Mouse (Mus musculus) liver, embryonic 14.5 days (tissue): ENCODE data around the gene Map2k5. TPM values are rescaled to one million over a fixed set of nuclear protein-coding genes. Genes with fewer than 3 reads are reported as not detected.

Experiments used
- ATAC-seq: fragments of 200-750 bp; cut with Nextera tagmentation; 2 replicates; pipeline ENCODE4 v1.8.0; 2017; ENCODE audit warnings: moderate number of reproducible peaks, mild to moderate bottlenecking, moderate library complexity; ENCODE audit not compliant: insufficient read depth
- DNase-seq, 3 experiments: peaks; one replicate each; pipeline ENCODE4 v3.0.0-alpha.2; 2012 to 2013; ENCODE audit warnings: low read depth in 3 of 3, low spot score in 3 of 3
- H3K27ac ChIP-seq: fragments of 300-500 bp; sonication (generic); 2 replicates; pipeline ENCODE4 v1.5.1; 2014; ENCODE audit warnings: moderate library complexity, mild to moderate bottlenecking, control low read depth, inconsistent platforms
- H3K27me3 ChIP-seq: fragments of 300-500 bp; sonication (generic); 2 replicates; pipeline ENCODE4 v1.6.1; 2014; ENCODE audit warnings: mild to moderate bottlenecking, low read length, moderate library complexity; ENCODE audit not compliant: control insufficient read depth, insufficient read depth
- H3K36me3 ChIP-seq: fragments of 300-500 bp; sonication (generic); replicated peaks from 2 replicates; pipeline ENCODE4 v1.6.1; 2014; ENCODE audit warnings: low read depth; ENCODE audit not compliant: control insufficient read depth, insufficient read depth
- H3K4me1 ChIP-seq, 2 experiments: fragments of 200-500 bp in 1 of 2; fragments of 300-500 bp in 1 of 2; sonication (generic) in 1 of 2; replicated peaks; 2 replicates each; pipeline ENCODE4 v1.6.1; 2012 to 2014; ENCODE audit warnings: antibody characterized with exemption in 1 of 2, inconsistent platforms in 1 of 2, low read length in 1 of 2; ENCODE audit not compliant: control insufficient read depth in 2 of 2, insufficient read depth in 2 of 2
- H3K4me2 ChIP-seq: fragments of 300-500 bp; sonication (generic); 2 replicates; pipeline ENCODE4 v1.6.1; 2014; ENCODE audit warnings: low read depth, mild to moderate bottlenecking, control low read depth, moderate library complexity
- H3K4me3 ChIP-seq, 2 experiments: fragments of 200-500 bp in 1 of 2; fragments of 300-500 bp in 1 of 2; sonication (generic) in 1 of 2; 2 replicates each; pipeline ENCODE4 v1.5.1; 2012 to 2014; ENCODE audit warnings: low read depth in 2 of 2, low read length in 2 of 2, mild to moderate bottlenecking in 2 of 2, control low read depth in 1 of 2, inconsistent platforms in 1 of 2, moderate library complexity in 1 of 2; ENCODE audit not compliant: insufficient read depth in 1 of 2
- H3K9ac ChIP-seq: fragments of 300-500 bp; sonication (generic); replicated peaks from 2 replicates; pipeline ENCODE4 v1.6.1; 2014; ENCODE audit warnings: mild to moderate bottlenecking, control low read depth, moderate library complexity
- H3K9me3 ChIP-seq: fragments of 300-500 bp; sonication (generic); 2 replicates; pipeline ENCODE4 v1.6.1; 2016; ENCODE audit warnings: low read length, mixed read lengths; ENCODE audit not compliant: control insufficient read depth
- CTCF ChIP-seq: IDR thresholded peaks from 2 replicates; pipeline ENCODE4 v1.5.1; 2016; ENCODE audit warnings: antibody characterized with exemption, low read depth, control low read depth
- EP300 ChIP-seq: IDR thresholded peaks from 2 replicates; pipeline ENCODE4 v1.6.1; 2016; ENCODE audit warnings: antibody characterized with exemption, low read depth
- WGBS: fragments of 180-500 bp; shearing (Covaris S2); extraction: QIAGEN DNeasy Blood & Tissue Kit; methylation state at CpG from one replicate; pipeline ENCODE4 v1.1.7; 2014; ENCODE audit not compliant: insufficient replicate concordance; 5-methylcytosine and 5-hydroxymethylcytosine counted together
- polyA plus RNA-seq, 2 experiments: library from polyadenylated mRNA; depleted of rRNA in 1 of 2; stranded (reverse) in 1 of 2; unstranded in 1 of 2; fragments of >200 nt; fragmentation: Nextera tagmentation in 1 of 2; extraction: Ambion mirVana in 1 of 2; gene quantifications; 2 replicates each; pipeline versions ENCODE4 v1.2.1 to v1.2.3; 2012 to 2014

The Map2k5 gene
- polyA plus RNA-seq, 2 experiments = 6.1 to 7.4 TPM

DNA sequence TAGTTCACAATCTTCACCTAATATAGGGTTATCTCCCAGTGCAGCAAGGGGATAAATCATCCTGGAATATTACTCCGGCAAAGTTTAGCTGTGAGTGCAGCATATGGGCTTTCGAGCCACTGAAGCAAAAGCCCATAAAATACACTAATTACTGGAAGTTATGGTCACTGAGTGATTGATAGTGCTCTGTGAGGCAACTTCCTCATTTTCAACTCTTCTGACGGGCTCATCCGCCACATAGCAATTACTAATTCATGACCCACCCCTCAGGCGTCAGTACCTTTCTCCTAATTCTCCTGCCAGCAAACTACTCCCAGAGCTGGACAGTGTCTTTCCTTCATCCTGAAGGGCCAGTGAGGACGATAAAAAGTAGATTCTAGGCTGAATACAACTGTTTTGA, 135.7 kb downstream of the Map2k5 start:
- H3K4me1 ChIP-seq = no peaks in the 10 kb centered on the region
- no peaks in the 10 kb centered on the region for H3K9me3 ChIP-seq
- 43% methylated on average over 6 of the region's 6 CpGs for WGBS
- DNase-seq (no peak), ATAC-seq (no peak)
- no peak overlapping the region for H3K4me3 ChIP-seq
- H3K4me2 ChIP-seq = no peak overlapping the region
- no peaks in the 10 kb centered on the region for H3K27me3 ChIP-seq
- H3K27ac ChIP-seq = no peak overlapping the region
- H3K9ac ChIP-seq = no peak overlapping the region
- H3K36me3 ChIP-seq = no peaks in the 10 kb centered on the region
- TF ChIP-seq CTCF (no peak), EP300 (no peak)

DNA sequence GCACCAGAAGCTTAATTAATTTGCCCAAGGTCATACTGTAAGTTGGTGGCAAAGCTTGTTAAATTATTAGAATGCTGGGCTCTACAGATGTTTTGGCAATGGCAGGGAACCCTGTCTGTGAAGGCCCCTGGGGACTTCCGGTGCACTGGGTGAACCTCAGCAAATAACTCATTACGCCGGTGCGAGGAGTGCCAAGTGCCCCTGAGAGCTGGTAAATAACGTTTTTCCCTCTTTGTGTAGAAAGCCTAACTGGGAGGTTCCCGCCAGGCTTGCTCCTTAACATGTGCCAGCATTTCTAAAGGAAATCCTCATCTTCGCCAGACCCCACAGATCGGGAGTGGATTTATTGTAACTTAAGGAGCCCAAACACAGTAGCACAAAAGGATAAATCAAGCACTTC, 136.5 kb downstream of the Map2k5 start:
- DNase-seq (no peak), ATAC-seq (no peak)
- H3K4me1 ChIP-seq = no peaks in the 10 kb centered on the region
- H3K36me3 ChIP-seq = no peaks in the 10 kb centered on the region
- no peaks in the 10 kb centered on the region for H3K27me3 ChIP-seq
- H3K9ac ChIP-seq = no peak overlapping the region
- no peak overlapping the region for H3K27ac ChIP-seq
- TF ChIP-seq CTCF (no peak), EP300 (no peak)
- no peak overlapping the region for H3K4me2 ChIP-seq
- WGBS = 68% methylated on average over 8 of the region's 8 CpGs
- no peak overlapping the region for H3K4me3 ChIP-seq
- H3K9me3 ChIP-seq = no peaks in the 10 kb centered on the region

DNA sequence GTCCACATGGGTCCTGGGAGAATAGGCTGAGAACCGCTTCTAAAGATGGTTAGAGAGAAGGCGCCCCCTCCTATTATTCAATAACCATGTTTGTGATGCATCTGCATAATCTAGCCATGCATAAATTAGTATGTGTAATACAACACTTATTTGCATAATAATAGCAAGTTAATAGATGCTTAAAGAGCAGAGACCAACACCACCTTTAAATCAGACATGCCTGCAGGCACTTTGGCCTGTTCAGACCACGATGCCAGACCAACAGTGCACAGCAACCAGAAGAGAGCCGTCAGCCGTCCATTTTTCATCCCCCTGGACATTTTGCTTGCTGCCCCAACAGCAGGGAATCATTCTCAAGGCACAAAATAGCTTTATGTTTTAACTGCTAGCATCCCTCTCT, 143.3 kb downstream of the Map2k5 start:
- TF ChIP-seq EP300 (no peak), CTCF (no peak)
- Histone ChIP-seq H3K36me3 (no peaks in the 10 kb centered on the region), H3K4me2 (no peak overlapping the region), H3K9me3 (no peaks in the 10 kb centered on the region), H3K27ac (no peak overlapping the region), H3K4me1 (no peaks in the 10 kb centered on the region), H3K27me3 (no peaks in the 10 kb centered on the region), H3K4me3 (no peak overlapping the region), H3K9ac (no peak overlapping the region)
- WGBS = 77% methylated on average over 5 of the region's 5 CpGs
- ATAC-seq = no peak
- no peak for DNase-seq

DNA sequence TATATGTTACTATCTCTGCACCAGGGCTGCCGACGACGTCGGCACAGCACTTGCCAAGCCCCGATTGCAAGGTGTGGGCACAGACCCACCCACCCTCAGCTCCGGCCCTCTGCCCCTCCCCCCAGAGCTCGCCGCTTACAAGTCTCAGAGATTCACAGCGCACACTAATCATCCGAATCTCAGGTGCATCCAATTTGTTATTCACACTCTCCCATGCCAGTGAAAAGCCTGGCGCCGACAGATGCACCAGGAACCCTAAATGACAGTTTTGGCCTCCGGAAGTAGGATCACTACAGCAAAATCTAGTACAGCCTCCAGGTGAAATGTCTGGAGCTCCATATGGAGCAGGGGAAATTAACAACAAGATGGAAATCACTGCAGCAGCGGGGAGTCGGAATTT, 147.4 kb downstream of the Map2k5 start:
- DNase-seq (no peak), ATAC-seq (no peak)
- no peak overlapping the region for H3K4me3 ChIP-seq
- H3K36me3 ChIP-seq = no peaks in the 10 kb centered on the region
- TF ChIP-seq EP300 (no peak), CTCF (no peak)
- no peak overlapping the region for H3K9ac ChIP-seq
- H3K4me1 ChIP-seq = no peaks in the 10 kb centered on the region
- no peaks in the 10 kb centered on the region for H3K9me3 ChIP-seq
- no peaks in the 10 kb centered on the region for H3K27me3 ChIP-seq
- no peak overlapping the region for H3K4me2 ChIP-seq
- H3K27ac ChIP-seq = no peak overlapping the region
- 74% methylated on average over 15 of the region's 15 CpGs for WGBS

DNA sequence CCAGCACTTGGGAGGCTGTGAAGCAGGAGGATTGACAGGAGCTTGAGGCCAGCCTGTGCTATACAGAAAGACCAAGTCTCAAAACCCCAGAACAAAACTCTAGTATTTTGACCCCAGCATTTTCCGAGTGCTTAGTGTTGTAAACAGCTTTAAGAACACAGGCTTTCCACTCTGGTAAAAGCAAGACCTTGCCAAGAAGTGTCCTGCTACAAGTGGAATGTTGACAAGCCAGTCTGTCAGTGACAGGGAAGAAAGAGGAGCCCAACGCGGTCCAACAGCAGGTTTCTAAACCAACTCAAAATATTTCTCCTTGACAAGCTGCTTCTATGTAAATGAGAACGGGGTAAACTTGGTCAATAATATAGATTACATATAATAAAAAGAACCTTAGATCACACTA, 148.6 kb downstream of the Map2k5 start:
- no peak for ATAC-seq
- Histone ChIP-seq H3K4me2 (no peak overlapping the region), H3K4me3 (no peak overlapping the region), H3K4me1 (no peaks in the 10 kb centered on the region), H3K9me3 (no peaks in the 10 kb centered on the region), H3K9ac (no peak overlapping the region), H3K36me3 (no peaks in the 10 kb centered on the region), H3K27me3 (no peaks in the 10 kb centered on the region), H3K27ac (no peak overlapping the region)
- 74% methylated on average over 4 of the region's 4 CpGs for WGBS
- no peak for DNase-seq
- TF ChIP-seq CTCF = no peak
- no peak for TF ChIP-seq EP300
